Mouse (Mus musculus) urinary bladder, postnatal 14 days (tissue): ENCODE data around the gene Slc16a10.

Experiments used
- DNase-seq: peaks from one replicate; pipeline ENCODE4 v3.0.0; 2021; ENCODE audit warnings: low spot score

The Slc16a10 gene

GRCm38 (mm10) chr10:40108992-40109391, 33.1 kb downstream of the Slc16a10 start:
- DNase-seq, result no peak

- no peak for DNase-seq
Observed at GRCm38 (mm10) chr10:40107995-40108394, 34.1 kb downstream of the Slc16a10 start.

GRCm38 (mm10) chr10:40105174-40105573, 36.9 kb downstream of the Slc16a10 start:
- DNase-seq, result no peak

- no peak for DNase-seq
Observed at GRCm38 (mm10) chr10:40103790-40104189, 38.3 kb downstream of the Slc16a10 start.

GRCm38 (mm10) chr10:40102986-40103385, 39.1 kb downstream of the Slc16a10 start:
- DNase-seq, result no peak

GRCm38 (mm10) chr10:40102166-40102565, 39.9 kb downstream of the Slc16a10 start:
- DNase-seq, result no peak

GRCm38 (mm10) chr10:40098441-40098840, 43.6 kb downstream of the Slc16a10 start:
- DNase-seq, result no peak

GRCm38 (mm10) chr10:40097519-40097918, 44.5 kb downstream of the Slc16a10 start:
- DNase-seq, result no peak

GRCm38 (mm10) chr10:40094752-40095151, 47.3 kb downstream of the Slc16a10 start:
- no peak for DNase-seq

GRCm38 (mm10) chr10:40093526-40093925, 48.5 kb downstream of the Slc16a10 start:
- no peak for DNase-seq

GRCm38 (mm10) chr10:40091455-40091854, 50.6 kb downstream of the Slc16a10 start:
- DNase-seq, result no peak

GRCm38 (mm10) chr10:40090504-40091428, 51.3 kb downstream of the Slc16a10 start:
- DNase-seq, result peak; percentile 44

GRCm38 (mm10) chr10:40084332-40085093, 57.5 kb downstream of the Slc16a10 start:
- DNase-seq, result peak; percentile 35

- no peak for DNase-seq
Observed at GRCm38 (mm10) chr10:40083556-40083955, 58.5 kb downstream of the Slc16a10 start.

GRCm38 (mm10) chr10:40082668-40083067, 59.4 kb downstream of the Slc16a10 start:
- no peak for DNase-seq

GRCm38 (mm10) chr10:40080533-40080932, 61.5 kb downstream of the Slc16a10 start:
- DNase-seq, result no peak

- DNase-seq, result no peak
Observed at GRCm38 (mm10) chr10:40079256-40079655, 62.8 kb downstream of the Slc16a10 start.

- no peak for DNase-seq
Observed at GRCm38 (mm10) chr10:40077960-40078353, 64.1 kb downstream of the Slc16a10 start.

- DNase-seq, result no peak
Observed at GRCm38 (mm10) chr10:40077346-40077959, 64.6 kb downstream of the Slc16a10 start.

- no peak for DNase-seq
Observed at GRCm38 (mm10) chr10:40073608-40074007, 68.5 kb downstream of the Slc16a10 start.

GRCm38 (mm10) chr10:40070684-40071083, 71.4 kb downstream of the Slc16a10 start:
- DNase-seq, result no peak

GRCm38 (mm10) chr10:40069270-40069669, 72.8 kb downstream of the Slc16a10 start:
- peak; percentile 25 for DNase-seq
